Mouse (Mus musculus) hindbrain, embryonic 10.5 days (tissue): ENCODE data around the gene Pdcd7. TPM values are rescaled to one million over a fixed set of nuclear protein-coding genes. Genes with fewer than 3 reads are reported as not detected.

Experiments used
- DNase-seq: peaks from one replicate; pipeline ENCODE4 v3.0.0-alpha.2; 2017; ENCODE audit warnings: low spot score
- H3K27ac ChIP-seq: fragments of 300-500 bp; sonication (generic); 2 replicates; pipeline ENCODE4 v1.5.1; 2016; ENCODE audit warnings: mild to moderate bottlenecking, moderate library complexity
- H3K27me3 ChIP-seq: fragments of 300-500 bp; sonication (generic); 2 replicates; pipeline ENCODE4 v1.6.1; 2016; ENCODE audit warnings: mild to moderate bottlenecking; ENCODE audit not compliant: poor library complexity, insufficient read depth, severe bottlenecking
- H3K36me3 ChIP-seq: fragments of 300-500 bp; sonication (generic); 2 replicates; pipeline ENCODE4 v1.6.1; 2016; ENCODE audit warnings: mild to moderate bottlenecking, moderate library complexity
- H3K4me1 ChIP-seq: fragments of 300-500 bp; sonication (generic); replicated peaks from 2 replicates; pipeline ENCODE4 v1.6.1; 2016; ENCODE audit warnings: mild to moderate bottlenecking
- H3K4me3 ChIP-seq: fragments of 300-500 bp; sonication (generic); 2 replicates; pipeline ENCODE4 v1.5.1; 2016; ENCODE audit warnings: mild to moderate bottlenecking, moderate library complexity
- H3K9me3 ChIP-seq: fragments of 300-500 bp; sonication (generic); 2 replicates; pipeline ENCODE4 v1.6.1; 2016; ENCODE audit warnings: mild to moderate bottlenecking, moderate library complexity
- WGBS: fragments of 180-500 bp; shearing (Covaris S2); methylation state at CpG from one replicate; pipeline ENCODE4 v1.1.7; 2016; 5-methylcytosine and 5-hydroxymethylcytosine counted together
- polyA plus RNA-seq: library from polyadenylated mRNA; unstranded; fragments of >200 nt; fragmentation: Nextera tagmentation; extraction: Ambion mirVana; gene quantifications from 2 replicates; pipeline ENCODE4 v1.2.1, GENCODE M21; 2016

Gene Pdcd7
- polyA plus RNA-seq, 1 experiment from 2014 or later = 11.6 TPM

DNA sequence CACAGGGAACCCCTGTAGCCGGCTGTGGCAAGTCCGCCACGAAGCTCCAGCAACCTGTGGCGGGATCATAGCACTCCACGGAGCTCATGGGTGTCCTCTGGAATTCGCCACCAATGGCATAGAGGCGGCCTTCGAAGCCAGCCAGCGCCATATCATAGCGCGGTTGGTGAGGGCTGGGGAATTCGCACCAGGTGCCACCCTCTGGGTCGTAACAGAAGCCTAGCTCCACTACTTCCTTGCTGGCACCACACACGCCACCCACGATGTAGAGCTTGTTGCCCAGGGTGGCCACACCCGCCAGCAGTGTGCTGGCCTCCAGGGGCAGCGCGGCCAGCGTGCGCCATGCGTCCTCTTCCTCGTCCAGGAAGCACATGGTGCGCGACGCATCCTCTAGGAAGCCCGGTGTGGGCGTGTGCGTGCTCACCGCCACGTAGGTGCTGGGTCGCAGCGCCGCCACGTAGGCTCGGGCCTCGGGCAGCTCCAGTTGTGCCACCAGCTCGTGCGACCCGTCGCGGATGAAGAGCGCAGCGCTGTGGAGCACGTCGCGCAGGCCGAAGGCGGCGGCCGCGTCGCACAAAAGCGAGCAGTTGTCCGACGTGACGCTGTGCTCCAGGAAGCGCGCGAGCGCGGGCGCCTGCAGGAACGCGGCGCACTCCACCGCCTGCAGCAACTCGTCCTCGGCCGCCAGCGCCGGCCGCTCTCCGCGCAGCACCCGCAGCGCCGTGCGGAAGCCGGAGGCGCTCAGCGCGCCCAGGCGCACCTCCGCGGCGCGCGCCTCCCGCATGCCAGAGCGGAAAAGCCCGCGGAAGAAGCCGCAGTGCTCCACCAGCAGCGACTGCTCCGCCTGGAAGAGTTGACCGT is 45.1 kb downstream of the Pdcd7 start:
- peaks cover 71% of the 10 kb centered on the region for H3K27me3 ChIP-seq
- peak overlapping the region; percentile 68 for H3K27ac ChIP-seq
- DNase-seq = peak; percentile 40
- no peaks in the 10 kb centered on the region for H3K9me3 ChIP-seq
- peak overlapping the region; percentile 51 for H3K4me3 ChIP-seq
- H3K36me3 ChIP-seq = no peaks in the 10 kb centered on the region
- peaks cover 27% of the 10 kb centered on the region for H3K4me1 ChIP-seq
- 18% methylated on average over 96 of the region's 96 CpGs for WGBS

DNA sequence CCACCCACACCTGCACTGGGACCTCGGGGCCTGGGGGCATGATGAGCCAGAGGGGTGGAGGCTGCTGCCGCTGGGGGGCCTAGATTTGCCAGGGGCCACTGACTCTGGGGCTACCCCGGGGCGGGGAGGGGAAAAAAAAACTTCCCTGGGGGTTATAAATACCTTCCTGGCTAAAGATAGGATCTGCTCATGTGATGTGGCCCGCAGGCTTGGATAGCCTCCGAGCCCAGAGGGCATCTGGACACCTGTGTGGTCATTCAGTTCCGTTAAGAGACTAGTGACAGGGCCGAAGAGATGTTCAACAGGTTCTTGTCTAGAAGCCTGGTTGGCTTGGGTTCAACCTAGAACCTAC is 45.7 kb downstream of the Pdcd7 start, which contains the start of gene Kbtbd13:
Gene Kbtbd13 (minus strand): TSS at position 40 of the 352 bp plus-strand sequence.
- peaks cover 23% of the 10 kb centered on the region for H3K4me1 ChIP-seq
- H3K36me3 ChIP-seq = no peaks in the 10 kb centered on the region
- H3K4me3 ChIP-seq = peak within 1 kb of the TSS; percentile 51
- H3K27me3 ChIP-seq = peaks cover 71% of the 10 kb centered on the region
- H3K27ac ChIP-seq = peak within 1 kb of the TSS; percentile 68
- 45% methylated on average over 8 of the region's 8 CpGs for WGBS
- no peaks in the 10 kb centered on the region for H3K9me3 ChIP-seq
- DNase-seq = no peak

DNA sequence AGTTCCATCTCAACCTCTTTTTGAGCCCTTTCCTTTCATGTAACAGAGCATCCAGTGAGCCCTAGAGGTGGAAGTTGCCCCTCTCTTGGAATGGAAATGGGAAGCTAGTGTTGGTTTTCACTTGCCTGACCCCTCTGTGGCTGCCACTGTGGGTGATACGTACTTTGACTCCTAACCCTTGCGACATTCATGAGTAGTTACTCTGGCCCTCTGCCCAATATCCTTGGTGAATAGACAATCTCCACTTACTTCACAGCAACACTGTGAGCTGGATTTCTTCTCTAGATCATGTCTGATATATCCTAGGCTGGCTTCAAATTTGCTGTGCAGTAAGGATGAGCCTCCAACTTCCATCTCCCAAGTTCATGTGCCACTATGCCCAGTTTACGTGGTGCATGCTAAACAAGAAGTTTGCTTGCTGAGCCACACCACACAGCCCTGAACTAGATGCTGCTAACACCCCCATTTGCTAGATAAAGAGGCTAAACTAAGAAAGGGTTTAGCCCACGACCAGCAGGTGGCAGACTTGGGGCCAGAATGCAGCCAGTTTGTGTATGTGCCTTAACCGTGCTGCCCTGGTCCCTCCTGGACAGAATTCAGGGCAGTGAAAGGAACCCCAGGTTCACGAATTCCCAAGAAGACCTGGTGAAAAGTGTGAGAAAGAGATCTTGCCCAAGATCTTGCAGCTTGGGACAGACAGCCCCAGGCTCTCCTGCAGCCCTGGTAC is 46.9 kb downstream of the Pdcd7 start:
- H3K9me3 ChIP-seq = no peaks in the 10 kb centered on the region
- no peak overlapping the region for H3K27ac ChIP-seq
- no peak overlapping the region for H3K4me3 ChIP-seq
- peaks cover 20% of the 10 kb centered on the region for H3K4me1 ChIP-seq
- peaks cover 73% of the 10 kb centered on the region for H3K27me3 ChIP-seq
- 28% methylated on average over 6 of the region's 6 CpGs for WGBS
- DNase-seq = peak; percentile 64
- no peaks in the 10 kb centered on the region for H3K36me3 ChIP-seq

DNA sequence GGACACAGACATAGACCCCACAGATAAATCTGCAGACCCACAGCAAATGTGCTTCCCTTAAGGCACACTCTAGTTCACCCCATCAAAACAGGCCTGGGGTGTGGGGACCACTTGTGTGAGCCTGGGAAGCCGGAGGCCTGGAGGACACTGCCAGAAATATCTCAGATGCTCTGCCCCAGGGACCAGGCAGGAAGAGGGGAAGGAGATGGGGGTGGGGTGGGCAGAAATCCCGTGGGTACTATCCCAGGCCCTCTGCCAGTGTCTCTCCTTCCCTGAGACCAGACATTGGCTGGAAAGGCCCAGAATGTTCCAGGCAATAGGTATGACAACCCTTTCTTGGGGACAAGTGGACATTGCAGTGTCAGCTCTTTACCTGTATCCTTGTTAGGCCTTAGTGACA is 47.7 kb downstream of the Pdcd7 start:
- no peaks in the 10 kb centered on the region for H3K36me3 ChIP-seq
- peaks cover 27% of the 10 kb centered on the region for H3K4me1 ChIP-seq
- H3K27ac ChIP-seq = no peak overlapping the region
- H3K4me3 ChIP-seq = no peak overlapping the region
- H3K27me3 ChIP-seq = peaks cover 71% of the 10 kb centered on the region
- H3K9me3 ChIP-seq = no peaks in the 10 kb centered on the region
- no peak for DNase-seq
- 52% methylated on average over 2 of the region's 2 CpGs for WGBS

DNA sequence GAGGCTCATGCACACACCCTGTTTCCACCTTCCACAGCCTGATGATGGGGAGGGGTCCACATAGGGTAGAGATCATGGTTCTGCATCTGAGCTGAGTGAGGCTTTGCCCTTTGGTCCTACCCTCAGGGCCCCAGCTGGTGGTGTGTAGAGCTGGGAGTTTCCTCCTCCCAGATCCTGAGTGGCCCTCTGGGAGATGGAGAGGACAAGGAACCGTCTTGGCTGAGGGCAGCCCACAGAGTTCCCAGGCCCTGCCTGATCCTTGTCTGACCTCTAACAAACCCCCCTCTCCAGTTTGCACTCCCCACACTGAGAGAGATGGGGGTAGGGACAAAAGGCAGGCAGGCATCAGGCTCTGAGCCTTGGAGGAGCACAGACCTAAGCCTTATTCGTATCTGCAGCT is 48.5 kb downstream of the Pdcd7 start:
- Histone ChIP-seq H3K36me3 (no peaks in the 10 kb centered on the region), H3K27ac (0 out of 2 replicates have a peak overlapping the region, but pooled peaks have one; percentile 23), H3K9me3 (no peaks in the 10 kb centered on the region), H3K27me3 (peaks cover 71% of the 10 kb centered on the region), H3K4me3 (no peak overlapping the region), H3K4me1 (peaks cover 35% of the 10 kb centered on the region)
- DNase-seq = no peak
- 59% methylated on average over 2 of the region's 2 CpGs for WGBS

DNA sequence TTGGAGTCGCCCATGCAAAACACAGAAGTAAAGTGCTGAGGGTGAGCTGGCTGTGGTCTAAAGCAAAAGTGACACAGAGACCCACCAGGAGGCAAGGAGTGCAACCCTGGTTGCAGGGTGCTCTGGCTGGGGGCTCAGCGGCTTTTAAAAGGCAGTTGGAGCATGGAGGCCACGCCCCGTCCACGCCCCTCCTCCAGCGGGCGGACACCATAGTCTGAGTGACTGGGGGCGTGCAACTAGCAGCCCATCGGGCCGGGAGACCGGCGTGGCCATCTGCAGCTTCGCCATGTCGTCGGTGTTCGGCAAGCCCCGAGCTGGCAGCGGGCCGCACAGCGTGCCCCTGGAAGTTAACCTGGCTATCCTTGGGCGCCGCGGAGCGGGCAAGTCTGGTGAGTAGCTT is 52.4 kb downstream of the Pdcd7 start, which contains the start of gene Rasl12:
Gene Rasl12 (plus strand): TSS at position 228 of the 400 bp plus-strand sequence.
- Histone ChIP-seq H3K27ac (peak within 1 kb of the TSS; percentile 83), H3K4me1 (peaks cover 29% of the 10 kb centered on the region), H3K9me3 (no peaks in the 10 kb centered on the region), H3K27me3 (peaks cover 35% of the 10 kb centered on the region), H3K4me3 (peak within 1 kb of the TSS; percentile 59), H3K36me3 (no peaks in the 10 kb centered on the region)
- under 1% methylated on average over 24 of the region's 24 CpGs for WGBS
- peak; percentile 84 for DNase-seq

DNA sequence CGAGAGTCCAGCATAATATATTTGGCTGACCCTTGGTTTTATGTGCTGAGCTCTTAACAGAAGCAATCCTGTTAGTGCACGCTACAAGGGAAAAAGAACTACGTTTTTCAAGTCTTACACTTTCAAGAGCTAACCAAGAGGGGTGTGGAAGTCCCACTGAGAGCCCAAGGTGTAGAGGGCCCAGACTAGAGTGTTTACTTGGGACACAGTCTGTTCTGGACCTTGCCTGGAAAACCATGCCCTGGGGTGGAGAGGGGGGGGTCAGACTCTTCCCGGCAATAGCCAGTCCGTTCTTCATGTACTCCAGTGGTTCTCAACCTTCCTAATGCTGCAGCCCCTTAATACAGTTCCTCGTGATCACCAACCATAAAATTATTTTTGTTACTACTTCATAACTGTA is 54.0 kb downstream of the Pdcd7 start:
- H3K36me3 ChIP-seq = no peaks in the 10 kb centered on the region
- DNase-seq = no peak
- H3K27ac ChIP-seq = no peak overlapping the region
- H3K27me3 ChIP-seq = peaks cover 23% of the 10 kb centered on the region
- peaks cover 20% of the 10 kb centered on the region for H3K4me1 ChIP-seq
- no peak overlapping the region for H3K4me3 ChIP-seq
- H3K9me3 ChIP-seq = no peaks in the 10 kb centered on the region
- WGBS = 89% methylated on average over 6 of the region's 6 CpGs

DNA sequence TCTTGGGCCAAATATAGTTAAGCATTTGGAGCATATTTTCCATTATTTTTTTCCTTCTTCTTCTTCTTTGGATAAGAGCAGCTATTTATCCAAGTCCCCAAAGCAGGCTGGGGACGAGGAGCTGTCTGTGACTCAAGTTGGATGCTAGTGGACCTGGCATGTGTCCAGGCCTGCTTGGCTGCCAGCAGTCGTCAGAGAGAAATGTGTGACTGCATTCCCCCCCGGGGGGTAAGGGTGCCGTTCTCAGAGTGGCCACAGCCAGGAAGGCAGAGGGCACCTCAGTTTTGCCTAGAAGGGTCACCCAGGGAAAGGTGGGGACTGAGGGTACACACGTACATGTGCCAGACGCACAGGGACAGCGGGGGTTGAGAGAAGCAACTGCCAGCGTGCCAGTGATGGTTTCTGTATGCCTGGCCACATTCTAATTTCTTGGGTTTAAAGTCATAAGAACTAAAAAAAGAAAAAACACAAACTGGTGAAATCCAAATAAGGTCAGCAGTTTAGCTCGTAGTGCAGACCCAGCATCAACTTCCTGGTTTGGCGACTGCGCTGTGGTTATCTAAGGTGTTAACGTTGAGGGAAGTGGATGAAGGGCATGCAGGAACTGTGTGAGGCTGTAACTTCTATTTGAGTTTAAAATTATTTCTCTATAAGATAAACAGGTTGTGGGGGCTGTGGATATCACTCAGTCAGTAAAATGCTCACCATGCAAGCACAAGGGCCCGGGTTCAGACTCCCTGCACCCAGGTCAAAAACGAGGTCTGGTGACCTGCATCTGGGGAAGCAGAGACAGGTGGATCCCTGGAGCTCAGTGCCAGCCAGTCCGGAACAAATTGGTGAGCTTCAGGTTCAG is 58.7 kb downstream of the Pdcd7 start:
- WGBS = 84% methylated on average over 15 of the region's 15 CpGs
- Histone ChIP-seq H3K27ac (no peak overlapping the region), H3K4me3 (no peak overlapping the region), H3K4me1 (0 out of 2 replicates have a peak, but pooled peaks cover 3% of the 10 kb centered on the region), H3K36me3 (no peaks in the 10 kb centered on the region), H3K27me3 (peaks cover under 1% of the 10 kb centered on the region), H3K9me3 (no peaks in the 10 kb centered on the region)
- DNase-seq = no peak

DNA sequence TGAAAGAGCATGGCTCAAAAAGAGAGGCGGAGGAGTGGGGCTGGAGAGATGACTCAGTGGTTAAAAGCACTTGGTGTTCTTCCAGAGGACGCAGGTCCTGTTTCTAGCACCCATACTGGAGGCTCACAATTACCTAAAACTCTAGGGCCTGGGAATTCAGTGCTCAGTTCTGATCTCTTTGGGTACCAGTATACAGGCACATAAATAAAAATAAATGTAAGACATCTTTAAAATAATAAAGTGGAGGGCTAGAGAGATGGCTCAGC is 59.2 kb downstream of the Pdcd7 start:
- Histone ChIP-seq H3K9me3 (no peaks in the 10 kb centered on the region), H3K36me3 (no peaks in the 10 kb centered on the region), H3K27me3 (no peaks in the 10 kb centered on the region), H3K4me1 (0 out of 2 replicates have a peak, but pooled peaks cover 3% of the 10 kb centered on the region), H3K27ac (no peak overlapping the region), H3K4me3 (no peak overlapping the region)
- no peak for DNase-seq
- WGBS = 85% methylated on average over 2 of the region's 2 CpGs

DNA sequence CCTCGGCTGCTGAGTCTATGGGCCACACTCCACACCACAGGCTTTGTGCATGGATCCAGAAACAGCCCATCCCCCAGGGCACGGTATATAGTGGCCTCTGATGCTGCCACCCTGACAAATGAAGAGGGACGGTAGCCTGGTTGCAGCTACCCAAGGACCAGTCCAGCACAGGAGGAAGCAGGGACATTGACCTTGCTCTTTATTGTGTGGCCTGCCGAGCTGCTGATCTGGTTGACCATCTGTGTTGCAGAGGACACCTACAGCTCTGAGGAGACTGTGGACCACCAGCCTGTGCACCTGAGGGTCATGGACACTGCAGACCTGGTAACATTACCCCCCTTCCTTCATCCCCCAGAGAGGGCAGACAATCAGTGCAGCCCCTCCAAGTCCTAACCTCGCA is 61.4 kb downstream of the Pdcd7 start:
- no peak overlapping the region for H3K27ac ChIP-seq
- no peak overlapping the region for H3K4me3 ChIP-seq
- WGBS = 80% methylated on average over 5 of the region's 5 CpGs
- no peak for DNase-seq
- H3K27me3 ChIP-seq = no peaks in the 10 kb centered on the region
- H3K36me3 ChIP-seq = no peaks in the 10 kb centered on the region
- no peaks in the 10 kb centered on the region for H3K9me3 ChIP-seq
- no peaks in the 10 kb centered on the region for H3K4me1 ChIP-seq

DNA sequence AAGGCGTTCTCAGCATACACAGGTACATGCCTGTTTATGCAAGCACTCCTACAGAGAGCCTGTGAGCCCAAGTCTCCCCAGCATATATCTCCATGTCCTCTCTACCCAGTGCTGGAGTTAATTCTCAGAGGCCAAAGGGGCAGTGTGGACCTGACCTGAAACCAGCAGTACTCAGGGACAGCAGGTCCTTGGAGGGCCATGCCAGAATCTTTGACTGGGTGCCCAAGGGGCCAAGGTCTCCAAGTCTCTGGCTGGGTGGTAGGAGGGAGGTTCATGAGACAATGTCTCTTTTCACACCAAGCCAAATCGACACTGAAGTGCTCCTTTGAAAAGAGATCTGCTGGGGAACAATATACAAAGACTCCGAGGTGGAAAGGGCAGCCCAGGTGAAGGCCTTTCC is 62.0 kb downstream of the Pdcd7 start:
- H3K4me1 ChIP-seq = no peaks in the 10 kb centered on the region
- no peaks in the 10 kb centered on the region for H3K36me3 ChIP-seq
- DNase-seq = no peak
- no peak overlapping the region for H3K27ac ChIP-seq
- H3K27me3 ChIP-seq = no peaks in the 10 kb centered on the region
- no peaks in the 10 kb centered on the region for H3K9me3 ChIP-seq
- 71% methylated on average over 3 of the region's 3 CpGs for WGBS
- H3K4me3 ChIP-seq = no peak overlapping the region

DNA sequence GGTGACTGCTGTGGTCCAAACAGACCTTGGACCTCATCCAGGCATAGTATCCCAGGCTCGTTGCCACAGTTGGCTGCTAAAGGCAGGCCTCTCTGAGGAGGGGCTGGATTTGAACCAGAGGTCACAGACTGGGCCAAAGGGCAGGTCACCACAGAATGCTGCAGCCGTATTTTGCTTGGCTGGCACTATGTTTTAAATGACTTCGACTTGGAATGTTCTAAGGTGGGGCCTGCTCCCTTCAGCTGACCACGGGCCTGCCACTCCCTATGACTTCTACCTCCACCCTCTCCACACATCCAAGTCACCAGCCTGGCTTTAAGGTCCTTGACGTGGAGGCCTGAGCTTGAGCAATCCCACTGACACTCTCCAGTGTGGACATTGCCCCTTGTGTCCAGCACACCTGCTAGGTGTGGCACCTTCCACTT is 63.0 kb downstream of the Pdcd7 start:
- H3K9me3 ChIP-seq = no peaks in the 10 kb centered on the region
- DNase-seq = no peak
- no peak overlapping the region for H3K27ac ChIP-seq
- 73% methylated on average over 5 of the region's 5 CpGs for WGBS
- H3K4me3 ChIP-seq = no peak overlapping the region
- H3K36me3 ChIP-seq = no peaks in the 10 kb centered on the region
- H3K4me1 ChIP-seq = no peaks in the 10 kb centered on the region
- H3K27me3 ChIP-seq = no peaks in the 10 kb centered on the region
